Mouse (Mus musculus) thymus, adult 2 months (tissue): ENCODE data around the gene 5730596B20Rik. TPM values are rescaled to one million over a fixed set of nuclear protein-coding genes. Genes with fewer than 3 reads are reported as not detected.

Experiments used
- DNase-seq: peaks from one replicate; pipeline ENCODE4 v3.0.0; 2021
- H3K27ac ChIP-seq: fragments of 200-500 bp; 2 replicates; pipeline ENCODE4 v1.5.1; 2012; ENCODE audit warnings: low read length, control low read depth; ENCODE audit not compliant: control insufficient read depth, insufficient read depth
- H3K27me3 ChIP-seq: fragments of 200-500 bp; 2 replicates; pipeline ENCODE4 v1.6.1; 2012; ENCODE audit warnings: mild to moderate bottlenecking, low read length, moderate library complexity, mixed read lengths; ENCODE audit not compliant: control insufficient read depth, insufficient read depth
- H3K36me3 ChIP-seq: fragments of 200-500 bp; 2 replicates; pipeline ENCODE4 v1.6.1; 2012; ENCODE audit warnings: mild to moderate bottlenecking, low read length, moderate library complexity; ENCODE audit not compliant: control insufficient read depth, insufficient read depth
- H3K4me1 ChIP-seq: fragments of 200-500 bp; replicated peaks from 2 replicates; pipeline ENCODE4 v1.6.1; 2012; ENCODE audit warnings: low read length; ENCODE audit not compliant: control insufficient read depth, insufficient read depth
- H3K4me3 ChIP-seq: fragments of 200-500 bp; 2 replicates; pipeline ENCODE4 v1.5.1; 2012; ENCODE audit warnings: mild to moderate bottlenecking, low read length, control low read depth, moderate library complexity; ENCODE audit not compliant: control insufficient read depth, insufficient read depth
- CTCF ChIP-seq: fragments of 200-500 bp; IDR thresholded peaks from 2 replicates; pipeline ENCODE4 v1.5.1; 2012; ENCODE audit warnings: mild to moderate bottlenecking, control low read depth, low read length, moderate library complexity, borderline replicate concordance; ENCODE audit not compliant: control insufficient read depth, poor library complexity, insufficient read depth; ENCODE audit errors: extremely low read depth
- POLR2A ChIP-seq: fragments of 200-500 bp; IDR thresholded peaks from 2 replicates; pipeline ENCODE4 v1.6.1; 2012; ENCODE audit warnings: mild to moderate bottlenecking, low read length, control low read depth, moderate library complexity; ENCODE audit not compliant: control insufficient read depth, poor library complexity, insufficient read depth; ENCODE audit errors: extremely low read depth
- WGBS: fragments of 180-500 bp; shearing (Covaris S2); methylation state at CpG from one replicate; pipeline ENCODE4 v1.1.7; 2018; 5-methylcytosine and 5-hydroxymethylcytosine counted together
- polyA plus RNA-seq: library from polyadenylated mRNA; depleted of rRNA; stranded (reverse); fragments of >200 nt; gene quantifications from 2 replicates; pipeline ENCODE4 v1.2.3, GENCODE M21; 2012

5730596B20Rik gene
- polyA plus RNA-seq, 1 experiment: 0.04 TPM

DNA sequence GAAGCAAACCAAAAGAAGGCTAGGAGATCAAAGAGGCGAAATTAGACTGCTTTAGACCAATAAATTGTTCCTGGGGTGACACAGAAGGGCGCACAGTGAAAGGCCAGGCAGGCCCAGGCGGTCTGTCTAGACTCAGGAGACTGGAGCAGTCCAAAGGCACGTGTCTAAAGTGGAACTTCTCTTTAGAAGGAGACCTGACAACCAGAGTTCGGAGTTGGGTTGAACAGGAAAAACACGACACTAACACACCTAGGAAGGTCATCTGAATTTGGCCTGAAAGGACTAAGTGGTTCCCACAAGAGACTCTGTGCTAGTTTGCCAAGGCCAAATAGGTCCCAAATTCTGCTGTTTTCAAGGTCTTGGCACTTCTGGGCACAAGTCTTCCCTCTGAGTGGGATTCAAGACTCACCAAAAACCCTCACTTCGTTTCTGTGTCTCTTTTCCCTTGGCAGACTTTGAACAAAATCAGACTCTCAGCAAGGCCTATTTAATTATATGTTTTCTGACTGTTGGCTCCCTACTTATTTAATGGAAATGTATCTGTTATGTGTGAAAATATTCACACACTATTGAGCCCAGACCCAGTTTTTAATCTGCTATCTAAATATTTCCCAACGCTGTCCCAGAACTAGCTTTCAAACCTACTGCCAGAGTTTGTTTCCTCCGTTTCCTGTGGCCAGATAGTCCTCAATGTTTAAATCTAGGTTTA lies 42.1 kb downstream of the 5730596B20Rik start:
- WGBS: 87% methylated on average over 9 of the region's 9 CpGs
- TF ChIP-seq POLR2A (no peak), CTCF (no peak)
- Histone ChIP-seq H3K4me1 (peaks cover 11% of the 10 kb centered on the region), H3K27me3 (peaks cover 25% of the 10 kb centered on the region), H3K36me3 (no peaks in the 10 kb centered on the region), H3K4me3 (no peak overlapping the region), H3K27ac (no peak overlapping the region)
- no peak for DNase-seq

DNA sequence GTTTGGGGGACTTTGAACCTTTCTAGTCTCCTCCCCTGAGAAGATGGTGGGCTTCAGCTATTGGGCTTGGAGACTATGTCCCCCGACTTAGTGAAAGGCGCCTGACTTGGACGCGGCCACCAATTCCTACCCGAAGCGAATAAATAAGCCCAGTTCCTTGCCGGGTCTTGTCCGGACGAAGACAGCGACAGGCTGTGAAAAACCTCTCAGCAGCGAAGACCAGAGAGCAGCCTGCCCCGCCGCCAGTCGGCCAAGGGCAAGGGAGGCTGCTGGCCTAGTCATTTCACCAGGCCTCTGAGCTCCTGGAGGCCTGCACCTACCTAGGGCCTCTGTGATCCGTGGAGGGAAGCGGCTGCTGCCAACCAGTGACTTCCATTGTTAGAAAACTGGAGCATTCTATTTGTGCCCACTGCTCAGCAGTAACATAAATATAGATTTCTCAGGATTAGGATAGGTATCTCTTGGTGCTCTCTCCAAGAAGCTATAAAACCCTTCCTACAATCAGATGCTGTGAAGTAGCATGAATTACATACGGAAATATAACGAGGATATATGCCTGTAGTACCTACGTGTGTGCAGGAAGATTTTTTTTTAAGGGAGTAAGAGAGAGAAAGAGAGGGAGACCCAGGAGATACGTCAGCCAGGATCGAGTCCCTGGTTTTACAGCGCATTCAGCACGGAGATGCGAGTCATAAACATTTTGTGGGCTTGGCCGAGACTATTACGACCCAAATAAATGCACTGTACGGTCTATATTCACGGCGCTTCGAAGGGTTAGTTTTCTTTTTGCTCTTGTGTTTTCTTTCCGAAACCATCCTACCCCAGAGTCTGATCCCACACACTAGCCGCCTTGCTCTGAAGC lies 42.9 kb downstream of the 5730596B20Rik start:
- no peaks in the 10 kb centered on the region for H3K36me3 ChIP-seq
- DNase-seq: no peak
- H3K4me3 ChIP-seq: no peak overlapping the region
- H3K4me1 ChIP-seq: peaks cover 11% of the 10 kb centered on the region
- peaks cover 27% of the 10 kb centered on the region for H3K27me3 ChIP-seq
- no peak for TF ChIP-seq POLR2A
- no peak for TF ChIP-seq CTCF
- WGBS: 32% methylated on average over 32 of the region's 32 CpGs
- no peak overlapping the region for H3K27ac ChIP-seq

DNA sequence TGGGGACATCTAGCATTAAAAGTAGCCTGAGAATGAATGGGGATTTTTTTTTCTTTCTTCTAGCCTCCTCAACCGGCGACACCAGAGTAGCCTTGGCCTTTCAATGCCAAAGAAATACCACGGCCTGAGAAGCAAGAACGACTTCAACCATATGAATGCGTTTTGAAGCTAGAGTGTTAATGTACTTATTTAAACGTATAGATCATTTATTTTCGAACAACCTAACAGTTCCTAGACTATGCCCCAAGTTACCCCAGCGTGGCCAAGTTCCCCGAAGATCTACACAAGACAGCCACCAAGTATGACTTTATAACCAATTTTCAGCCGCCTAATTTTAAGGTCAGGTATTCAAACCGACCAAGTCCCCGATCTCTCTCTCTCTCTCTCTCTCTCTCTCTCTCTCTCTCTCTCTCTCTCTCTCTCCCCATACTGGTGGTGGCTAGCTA lies 43.6 kb downstream of the 5730596B20Rik start:
- peak overlapping the region; percentile 73 for H3K4me3 ChIP-seq
- no peak overlapping the region for H3K27ac ChIP-seq
- H3K36me3 ChIP-seq: no peaks in the 10 kb centered on the region
- H3K4me1 ChIP-seq: peaks cover 11% of the 10 kb centered on the region
- no peak for DNase-seq
- 6% methylated on average over 12 of the region's 12 CpGs for WGBS
- no peak for TF ChIP-seq CTCF
- TF ChIP-seq POLR2A: no peak
- H3K27me3 ChIP-seq: peaks cover 31% of the 10 kb centered on the region

- Histone ChIP-seq H3K4me3 (peak within 1 kb of the TSS; percentile 73), H3K27ac (no peak within 1 kb of the TSS), H3K36me3 (no peaks in the 10 kb centered on the region), H3K27me3 (peaks cover 35% of the 10 kb centered on the region), H3K4me1 (peaks cover 11% of the 10 kb centered on the region)
- DNase-seq: peak; percentile 76
- TF ChIP-seq CTCF: peak; percentile 96
- TF ChIP-seq POLR2A: no peak
- under 1% methylated on average over 46 of the region's 46 CpGs for WGBS
Observed at GRCm38 (mm10) chr6:52221337-52221992, 44.2 kb downstream of the 5730596B20Rik start, which contains the start of gene Hoxa7. TSS of gene Hoxa7 (minus strand) at chr6:52221854.

- Histone ChIP-seq H3K27me3 (peaks cover 33% of the 10 kb centered on the region), H3K4me3 (no peak overlapping the region), H3K27ac (no peak overlapping the region), H3K4me1 (peaks cover 8% of the 10 kb centered on the region), H3K36me3 (no peaks in the 10 kb centered on the region)
- WGBS: 20% methylated on average over 21 of the region's 21 CpGs
- no peak for DNase-seq
- TF ChIP-seq POLR2A: no peak
- TF ChIP-seq CTCF: no peak
Observed at GRCm38 (mm10) chr6:52221993-52222685, 44.8 kb downstream of the 5730596B20Rik start.

DNA sequence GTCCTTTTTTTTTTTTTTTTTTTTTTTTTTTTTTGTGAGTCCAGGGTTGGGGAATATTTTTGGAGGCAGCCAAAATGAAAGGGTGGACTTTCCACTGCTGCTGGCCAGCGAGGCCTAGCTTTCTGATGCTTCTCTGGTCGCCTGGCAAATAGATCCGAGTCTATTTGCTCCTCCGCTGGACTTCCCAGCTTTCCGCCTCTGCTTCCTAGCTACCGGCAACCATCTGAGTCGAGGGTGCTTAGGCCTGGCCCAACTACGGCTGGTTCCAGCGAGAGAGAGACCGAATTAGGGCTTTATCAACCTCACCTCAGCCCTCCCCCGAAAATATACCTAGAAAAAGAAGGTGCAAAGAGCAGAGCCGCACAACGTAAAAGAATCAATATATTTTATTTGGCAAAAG lies 45.4 kb downstream of the 5730596B20Rik start:
- WGBS: 58% methylated on average over 13 of the region's 13 CpGs
- no peaks in the 10 kb centered on the region for H3K36me3 ChIP-seq
- no peak for TF ChIP-seq POLR2A

More for the DNA sequence above, 45.4 kb downstream of the 5730596B20Rik start:
- peaks cover 36% of the 10 kb centered on the region for H3K27me3 ChIP-seq
- no peak overlapping the region for H3K4me3 ChIP-seq
- H3K4me1 ChIP-seq: peaks cover 2% of the 10 kb centered on the region
- DNase-seq: no peak
- no peak overlapping the region for H3K27ac ChIP-seq
